Mouse (Mus musculus) spleen, embryonic (tissue): Measurements from ENCODE around the gene Aqp7.

Experiments used
- CTCF ChIA-PET: fragments of 350-600 bp; sonication (Branson Sonifier 250); formaldehyde crosslinking; loops from one replicate; lab custom pipeline; 2022; lab: Charles Lee

The Aqp7 gene

DNA sequence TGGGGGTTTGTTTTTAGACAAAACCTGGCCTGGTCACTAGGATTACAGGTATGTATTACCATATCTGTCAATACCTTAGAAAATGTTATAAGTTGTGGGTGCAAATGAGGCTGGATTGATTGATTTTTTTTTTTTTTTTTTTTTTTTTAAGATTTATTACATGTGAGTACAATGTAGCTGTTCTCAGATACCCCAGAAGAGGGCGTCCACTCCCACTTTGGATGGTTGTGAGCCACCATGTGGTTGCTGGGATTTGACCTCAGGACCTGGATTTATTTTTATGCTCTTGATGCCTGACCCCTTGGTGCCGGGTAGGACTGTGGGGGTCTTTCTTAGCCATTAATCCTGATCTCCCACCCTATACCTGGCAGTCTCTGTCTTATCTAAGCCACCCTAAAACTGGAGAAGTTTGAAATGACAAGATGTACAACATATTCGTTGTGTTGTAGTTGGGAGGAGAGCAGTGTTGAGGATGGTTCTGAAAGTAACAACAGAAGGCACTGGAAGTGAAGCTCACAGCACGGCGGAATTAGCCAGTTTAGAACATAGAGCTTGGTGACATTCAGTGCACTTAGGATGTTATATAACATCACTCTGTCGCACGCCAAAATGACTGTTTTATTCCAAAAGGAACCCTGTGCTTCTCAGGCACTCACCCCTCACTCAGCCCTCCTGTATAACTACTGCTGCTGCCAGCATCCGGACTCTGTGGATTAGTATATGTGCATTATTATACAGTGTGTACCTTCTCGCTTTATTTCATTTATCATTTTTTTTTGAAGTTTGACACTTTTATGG, 46.9 kb downstream of the Aqp7 start:
- CTCF ChIA-PET = interaction anchor here (0.7 kb wide), 1 partner anchor 26 kb away, joined by 4 read pairs; no protein-coding TSS in a partner anchor

DNA sequence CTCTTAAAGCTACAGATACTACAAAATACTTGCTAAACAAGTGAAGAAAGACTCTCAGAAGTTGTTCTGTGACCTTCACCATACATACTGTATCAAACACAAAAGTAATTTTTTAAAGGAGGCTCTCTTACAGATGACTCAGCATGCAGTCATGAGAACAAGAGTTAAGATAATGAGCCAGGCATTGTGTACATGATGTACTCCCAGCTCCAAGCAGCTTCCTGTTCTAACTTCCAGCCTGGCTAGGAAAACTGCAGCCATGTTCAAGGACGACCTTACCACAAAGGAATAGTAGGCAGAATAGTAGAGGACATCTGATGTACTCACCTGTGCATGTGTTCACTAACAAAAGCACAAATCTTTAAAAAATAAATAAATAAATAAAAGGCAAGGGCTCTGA, 47.7 kb downstream of the Aqp7 start:
- CTCF ChIA-PET = no interaction called here

DNA sequence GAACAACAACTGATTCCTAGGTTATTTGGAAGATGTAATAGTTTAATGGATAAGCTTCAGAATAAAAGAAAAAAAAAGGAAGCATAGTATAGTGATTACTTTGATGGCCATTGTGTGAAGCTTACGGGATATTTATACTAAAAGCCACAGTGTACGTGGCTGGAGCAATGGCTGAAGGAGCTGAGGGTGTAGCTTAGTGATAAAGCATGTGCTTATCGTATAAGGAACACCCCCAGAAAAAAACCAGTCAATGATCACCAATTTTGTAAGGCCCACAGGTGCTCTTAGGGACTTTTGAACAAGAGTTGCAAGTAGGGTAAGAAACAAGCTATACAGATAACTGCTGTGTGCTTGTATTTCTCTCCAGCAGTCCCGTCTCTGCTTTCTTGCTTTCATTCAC, 50.0 kb downstream of the Aqp7 start:
- CTCF ChIA-PET = no interaction called here

- CTCF ChIA-PET = no interaction called here
Measured at GRCm38 (mm10) chr4:40996302-40996701, 51.6 kb downstream of the Aqp7 start.

DNA sequence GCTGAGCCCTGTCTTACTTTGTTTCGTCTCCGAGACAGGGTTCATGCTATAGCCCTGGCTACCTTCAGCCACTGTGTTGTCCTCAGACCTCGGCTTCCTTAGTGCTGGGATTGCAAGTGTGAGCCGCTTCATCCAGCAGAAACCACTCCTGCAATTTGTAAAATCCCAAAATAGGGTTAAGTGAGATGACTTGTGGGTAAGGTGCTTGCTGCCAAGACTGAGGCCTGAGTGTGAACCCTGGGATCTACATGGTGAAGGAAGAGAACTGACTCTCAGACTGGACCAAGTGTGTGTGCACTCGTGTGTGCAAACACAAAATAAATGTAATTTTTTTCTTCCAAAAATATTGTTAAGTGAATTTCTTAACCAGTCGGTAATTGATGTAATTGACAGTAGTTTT, 58.3 kb downstream of the Aqp7 start:
- CTCF ChIA-PET = no interaction called here

- CTCF ChIA-PET = no interaction called here
Measured at GRCm38 (mm10) chr4:40983686-40984085, 64.3 kb downstream of the Aqp7 start.
